Mouse (Mus musculus): ENCODE measurements around the gene Shb. TPM values are rescaled to one million over a fixed set of nuclear protein-coding genes. Genes with fewer than 3 reads are reported as not detected.

Gene Shb
- total RNA-seq (2023; ENCODE audit: inconsistent age) = 1.4 to 1.9 TPM (median 1.7 TPM) in 4 replicates

GRCm38 (mm10) chr4:45532375-45532774, at the start of gene Shb:
Shb (minus strand) TSS chr4:45532470.

GRCm38 (mm10) chr4:45408427-45409132, 123.7 kb downstream of the Shb start, which contains the start of gene Slc25a51:
Slc25a51 (minus strand) TSS chr4:45408766.

Other genes with a start within 250 kb of the Shb start
- gene Trmt10b, start 235.3 kb downstream of the Shb start, total RNA-seq (2023; ENCODE audit: inconsistent age) = 6.0 to 16.6 TPM (median 9.3 TPM) in 4 replicates
- 21.2 to 28.2 TPM (median 22.3 TPM) in 4 replicates for gene Dcaf10, start 190.4 kb downstream of the Shb start, total RNA-seq (2023; ENCODE audit: inconsistent age)
- 42.5 to 53.4 TPM (median 46.0 TPM) in 4 replicates for gene Exosc3, start 189.7 kb downstream of the Shb start, total RNA-seq (2023; ENCODE audit: inconsistent age)
- gene Slc25a51, start 123.7 kb downstream of the Shb start, total RNA-seq (2023; ENCODE audit: inconsistent age) = 60.3 to 77.6 TPM (median 70.9 TPM) in 4 replicates

All from B cell, adult (primary cell).